Mouse (Mus musculus): ENCODE measurements around the gene Olfr809. TPM values are rescaled to one million over a fixed set of nuclear protein-coding genes. Genes with fewer than 3 reads are reported as not detected.

Olfr809 gene
- polyA plus RNA-seq (2016; fragmentation: Nextera tagmentation; extraction: Ambion mirVana): not detected in 2 replicates

GRCm38 (mm10) chr10:129774338-129774737 is at the start of gene Olfr809:
Gene Olfr809, plus strand, starts transcription at chr10:129774638.
- Histone ChIP-seq H3K9ac (replicated peaks) (no peak within 1 kb of the TSS), H3K4me2 (no peak within 1 kb of the TSS)

GRCm38 (mm10) chr10:129729275-129729674 is 45.2 kb upstream of the Olfr809 start, which contains the start of gene Olfr805:
Gene Olfr805, minus strand, starts transcription at chr10:129729375.
- no peak within 1 kb of the TSS for H3K27ac ChIP-seq
- H3K27me3 ChIP-seq: no peaks in the 10 kb centered on the region
- WGBS: 98% methylated on average over 2 of the region's 2 CpGs
- no peaks in the 10 kb centered on the region for H3K9me3 ChIP-seq
- H3K36me3 ChIP-seq: no peaks in the 10 kb centered on the region
- no peak within 1 kb of the TSS for H3K9ac ChIP-seq (replicated peaks)
- H3K4me1 ChIP-seq (replicated peaks): no peaks in the 10 kb centered on the region
- ATAC-seq (ENCODE audit: insufficient number of reproducible peaks, insufficient read depth, low FRiP score, low TSS enrichment, low read depth): no peak
- H3K4me3 ChIP-seq (replicated peaks): no peak within 1 kb of the TSS
- no peak within 1 kb of the TSS for H3K4me2 ChIP-seq

More at GRCm38 (mm10) chr10:129774338-129774737, at the start of gene Olfr809:
- Histone ChIP-seq H3K4me1 (replicated peaks) (no peaks in the 10 kb centered on the region), H3K36me3 (no peaks in the 10 kb centered on the region), H3K27ac (no peak within 1 kb of the TSS), H3K9me3 (no peaks in the 10 kb centered on the region), H3K4me3 (replicated peaks) (no peak within 1 kb of the TSS), H3K27me3 (no peaks in the 10 kb centered on the region)
- ATAC-seq (ENCODE audit: insufficient number of reproducible peaks, insufficient read depth, low FRiP score, low TSS enrichment, low read depth): no peak

- Histone ChIP-seq H3K9ac (replicated peaks) (no peak within 1 kb of the TSS), H3K9me3 (no peaks in the 10 kb centered on the region), H3K4me1 (replicated peaks) (no peaks in the 10 kb centered on the region), H3K27ac (no peak within 1 kb of the TSS), H3K4me3 (replicated peaks) (no peak within 1 kb of the TSS), H3K27me3 (no peaks in the 10 kb centered on the region), H3K4me2 (no peak within 1 kb of the TSS), H3K36me3 (no peaks in the 10 kb centered on the region)
- no peak for ATAC-seq (ENCODE audit: insufficient number of reproducible peaks, insufficient read depth, low FRiP score, low TSS enrichment, low read depth)
Measured at GRCm38 (mm10) chr10:129741821-129742220, 32.6 kb upstream of the Olfr809 start, which contains the start of gene Olfr806. Gene Olfr806, minus strand, starts transcription at chr10:129741921.

- no peak within 1 kb of the TSS for H3K4me3 ChIP-seq (replicated peaks)
- H3K4me1 ChIP-seq (replicated peaks): no peaks in the 10 kb centered on the region
- WGBS: 82% methylated on average over 1 of the region's 1 CpGs
Measured at GRCm38 (mm10) chr10:129757693-129758092, 16.7 kb upstream of the Olfr809 start, which contains the start of gene Olfr807. Gene Olfr807, minus strand, starts transcription at chr10:129757793.

GRCm38 (mm10) chr10:129765182-129765581 is 9.3 kb upstream of the Olfr809 start, which contains the start of gene Olfr808:
Gene Olfr808, plus strand, starts transcription at chr10:129765482.
- no peak for ATAC-seq (ENCODE audit: insufficient number of reproducible peaks, insufficient read depth, low FRiP score, low TSS enrichment, low read depth)
- H3K9me3 ChIP-seq: no peaks in the 10 kb centered on the region
- WGBS: 81% methylated on average over 1 of the region's 1 CpGs
- no peak within 1 kb of the TSS for H3K4me3 ChIP-seq (replicated peaks)
- no peaks in the 10 kb centered on the region for H3K27me3 ChIP-seq
- H3K27ac ChIP-seq: no peak within 1 kb of the TSS
- H3K9ac ChIP-seq (replicated peaks): no peak within 1 kb of the TSS
- H3K4me2 ChIP-seq: no peak within 1 kb of the TSS
- H3K4me1 ChIP-seq (replicated peaks): no peaks in the 10 kb centered on the region
- H3K36me3 ChIP-seq: no peaks in the 10 kb centered on the region

More at GRCm38 (mm10) chr10:129757693-129758092, 16.7 kb upstream of the Olfr809 start, which contains the start of gene Olfr807:
- no peak for ATAC-seq (ENCODE audit: insufficient number of reproducible peaks, insufficient read depth, low FRiP score, low TSS enrichment, low read depth)
- H3K9ac ChIP-seq (replicated peaks): no peak within 1 kb of the TSS
- H3K27ac ChIP-seq: no peak within 1 kb of the TSS
- H3K4me2 ChIP-seq: no peak within 1 kb of the TSS
- H3K36me3 ChIP-seq: no peaks in the 10 kb centered on the region
- H3K27me3 ChIP-seq: no peaks in the 10 kb centered on the region
- no peaks in the 10 kb centered on the region for H3K9me3 ChIP-seq

- no peak for ATAC-seq (ENCODE audit: insufficient number of reproducible peaks, insufficient read depth, low FRiP score, low TSS enrichment, low read depth)
- no peak overlapping the region for H3K9ac ChIP-seq (replicated peaks)
- no peak overlapping the region for H3K27ac ChIP-seq
- no peak overlapping the region for H3K4me3 ChIP-seq (replicated peaks)
- no peaks in the 10 kb centered on the region for H3K9me3 ChIP-seq
- H3K27me3 ChIP-seq: no peaks in the 10 kb centered on the region
- no peak overlapping the region for H3K4me2 ChIP-seq
- H3K36me3 ChIP-seq: no peaks in the 10 kb centered on the region
- H3K4me1 ChIP-seq (replicated peaks): no peaks in the 10 kb centered on the region
Measured at GRCm38 (mm10) chr10:129778123-129778522, 3.7 kb downstream of the Olfr809 start.

- Histone ChIP-seq H3K9me3 (no peaks in the 10 kb centered on the region), H3K27ac (no peak within 1 kb of the TSS), H3K4me3 (replicated peaks) (no peak within 1 kb of the TSS), H3K4me1 (replicated peaks) (no peaks in the 10 kb centered on the region), H3K27me3 (no peaks in the 10 kb centered on the region), H3K9ac (replicated peaks) (no peak within 1 kb of the TSS), H3K4me2 (no peak within 1 kb of the TSS), H3K36me3 (no peaks in the 10 kb centered on the region)
- no peak for ATAC-seq (ENCODE audit: insufficient number of reproducible peaks, insufficient read depth, low FRiP score, low TSS enrichment, low read depth)
Measured at GRCm38 (mm10) chr10:129794817-129795216, 20.4 kb downstream of the Olfr809 start, which contains the start of gene Olfr810. Gene Olfr810, minus strand, starts transcription at chr10:129794917.

- H3K9ac ChIP-seq (replicated peaks): no peak within 1 kb of the TSS
- H3K36me3 ChIP-seq: no peaks in the 10 kb centered on the region
- 83% methylated on average over 4 of the region's 4 CpGs for WGBS
- no peak within 1 kb of the TSS for H3K4me3 ChIP-seq (replicated peaks)
- ATAC-seq (ENCODE audit: insufficient number of reproducible peaks, insufficient read depth, low FRiP score, low TSS enrichment, low read depth): no peak
- H3K9me3 ChIP-seq: no peaks in the 10 kb centered on the region
- no peak within 1 kb of the TSS for H3K27ac ChIP-seq
- no peaks in the 10 kb centered on the region for H3K4me1 ChIP-seq (replicated peaks)
- H3K4me2 ChIP-seq: no peak within 1 kb of the TSS
- no peaks in the 10 kb centered on the region for H3K27me3 ChIP-seq
Measured at GRCm38 (mm10) chr10:129804296-129804695, 29.9 kb downstream of the Olfr809 start, which contains the start of gene Olfr811. Gene Olfr811, minus strand, starts transcription at chr10:129804396.

Small RNA genes lying within 50 kb of the gene (microRNA-seq; reads per million reads assigned to microRNA genes)
- gene Gm24485: not detected

Other genes with a start within 250 kb of the Olfr809 start
- gene Olfr792, start 235.5 kb upstream of the Olfr809 start, polyA plus RNA-seq (2016; fragmentation: Nextera tagmentation; extraction: Ambion mirVana): not detected in 2 replicates
- not detected in 2 replicates for gene Olfr794, start 207.0 kb upstream of the Olfr809 start, polyA plus RNA-seq (2016; fragmentation: Nextera tagmentation; extraction: Ambion mirVana)
- gene Olfr796, start 162.1 kb upstream of the Olfr809 start, polyA plus RNA-seq (2016; fragmentation: Nextera tagmentation; extraction: Ambion mirVana): not detected in 2 replicates
- not detected in 2 replicates for gene Olfr798, start 146.7 kb upstream of the Olfr809 start, polyA plus RNA-seq (2016; fragmentation: Nextera tagmentation; extraction: Ambion mirVana)
- not detected in 2 replicates for gene Olfr799, start 137.2 kb upstream of the Olfr809 start, polyA plus RNA-seq (2016; fragmentation: Nextera tagmentation; extraction: Ambion mirVana)
- not detected in 2 replicates for gene Olfr800, start 116.9 kb upstream of the Olfr809 start, polyA plus RNA-seq (2016; fragmentation: Nextera tagmentation; extraction: Ambion mirVana)
- gene Olfr801, start 100.8 kb upstream of the Olfr809 start, polyA plus RNA-seq (2016; fragmentation: Nextera tagmentation; extraction: Ambion mirVana): not detected in 2 replicates
- not detected in 2 replicates for gene Olfr802, start 86.5 kb upstream of the Olfr809 start, polyA plus RNA-seq (2016; fragmentation: Nextera tagmentation; extraction: Ambion mirVana)
- gene Olfr803, start 80.4 kb upstream of the Olfr809 start, polyA plus RNA-seq (2016; fragmentation: Nextera tagmentation; extraction: Ambion mirVana): not detected in 2 replicates
- not detected in 2 replicates for gene Olfr804, start 71.4 kb upstream of the Olfr809 start, polyA plus RNA-seq (2016; fragmentation: Nextera tagmentation; extraction: Ambion mirVana)
- gene Olfr805, start 45.3 kb upstream of the Olfr809 start, polyA plus RNA-seq (2016; fragmentation: Nextera tagmentation; extraction: Ambion mirVana): not detected in 2 replicates
- gene Olfr806, start 32.7 kb upstream of the Olfr809 start, polyA plus RNA-seq (2016; fragmentation: Nextera tagmentation; extraction: Ambion mirVana): not detected in 2 replicates
- not detected in 2 replicates for gene Olfr807, start 16.8 kb upstream of the Olfr809 start, polyA plus RNA-seq (2016; fragmentation: Nextera tagmentation; extraction: Ambion mirVana)
- not detected in 2 replicates for gene Olfr808, start 9.2 kb upstream of the Olfr809 start, polyA plus RNA-seq (2016; fragmentation: Nextera tagmentation; extraction: Ambion mirVana)
- not detected in 2 replicates for gene Olfr810, start 20.3 kb downstream of the Olfr809 start, polyA plus RNA-seq (2016; fragmentation: Nextera tagmentation; extraction: Ambion mirVana)
- not detected in 2 replicates for gene Olfr811, start 29.8 kb downstream of the Olfr809 start, polyA plus RNA-seq (2016; fragmentation: Nextera tagmentation; extraction: Ambion mirVana)
- not detected in 2 replicates for gene Olfr812, start 71.5 kb downstream of the Olfr809 start, polyA plus RNA-seq (2016; fragmentation: Nextera tagmentation; extraction: Ambion mirVana)
- not detected in 2 replicates for gene Olfr813, start 80.7 kb downstream of the Olfr809 start, polyA plus RNA-seq (2016; fragmentation: Nextera tagmentation; extraction: Ambion mirVana)
- not detected in 2 replicates for gene Olfr814, start 105.2 kb downstream of the Olfr809 start, polyA plus RNA-seq (2016; fragmentation: Nextera tagmentation; extraction: Ambion mirVana)
- not detected in 2 replicates for gene Olfr815, start 131.2 kb downstream of the Olfr809 start, polyA plus RNA-seq (2016; fragmentation: Nextera tagmentation; extraction: Ambion mirVana)
- gene Olfr816, start 141.0 kb downstream of the Olfr809 start, polyA plus RNA-seq (2016; fragmentation: Nextera tagmentation; extraction: Ambion mirVana): not detected in 2 replicates
- gene Olfr818, start 174.5 kb downstream of the Olfr809 start, polyA plus RNA-seq (2016; fragmentation: Nextera tagmentation; extraction: Ambion mirVana): not detected in 2 replicates
- gene Olfr819, start 192.6 kb downstream of the Olfr809 start, polyA plus RNA-seq (2016; fragmentation: Nextera tagmentation; extraction: Ambion mirVana): not detected in 2 replicates
- not detected in 2 replicates for gene Olfr247, start 201.5 kb downstream of the Olfr809 start, polyA plus RNA-seq (2016; fragmentation: Nextera tagmentation; extraction: Ambion mirVana)
- not detected in 2 replicates for gene Gm10310, start 210.4 kb downstream of the Olfr809 start, polyA plus RNA-seq (2016; fragmentation: Nextera tagmentation; extraction: Ambion mirVana)
- gene Olfr820, start 238.0 kb downstream of the Olfr809 start, polyA plus RNA-seq (2016; fragmentation: Nextera tagmentation; extraction: Ambion mirVana): not detected in 2 replicates